Mouse (Mus musculus): ENCODE measurements around the gene Gm20517.
A peak's percentile ranks its signal among the peaks of the same experiment; 100 is the strongest.

Gene Gm20517

GRCm38 (mm10) chr17:47678238-47678637, 66.8 kb downstream of the Gm20517 start:
- no peak for ATAC-seq (ENCODE audit: low TSS enrichment)

GRCm38 (mm10) chr17:47678702-47679101, 67.3 kb downstream of the Gm20517 start:
- ATAC-seq (ENCODE audit: low TSS enrichment), result no peak

- ATAC-seq (ENCODE audit: low TSS enrichment), result no peak
These were observed 71.4 kb downstream of the Gm20517 start for GRCm38 (mm10) chr17:47682836-47683235.

GRCm38 (mm10) chr17:47687409-47688343, 76.3 kb downstream of the Gm20517 start:
- ATAC-seq (ENCODE audit: low TSS enrichment), result peak; percentile 69

- ATAC-seq (ENCODE audit: low TSS enrichment), result no peak
These were observed 76.9 kb downstream of the Gm20517 start, which contains the start of gene Tomm6 for GRCm38 (mm10) chr17:47688344-47688607. Gene Tomm6 (minus strand): TSS chr17:47688386.

GRCm38 (mm10) chr17:47688608-47689575, 77.5 kb downstream of the Gm20517 start, which contains the start of gene Frs3:
Gene Frs3 (plus strand): TSS chr17:47689030.
- peak; percentile 43 for ATAC-seq (ENCODE audit: low TSS enrichment)

- no peak for ATAC-seq (ENCODE audit: low TSS enrichment)
These were observed 78.5 kb downstream of the Gm20517 start for GRCm38 (mm10) chr17:47689894-47690293.

- ATAC-seq (ENCODE audit: low TSS enrichment), result no peak
These were observed 80.3 kb downstream of the Gm20517 start for GRCm38 (mm10) chr17:47691650-47692049.

- no peak for ATAC-seq (ENCODE audit: low TSS enrichment)
These were observed 82.5 kb downstream of the Gm20517 start for GRCm38 (mm10) chr17:47693671-47694441.

- no peak for ATAC-seq (ENCODE audit: low TSS enrichment)
These were observed 82.9 kb downstream of the Gm20517 start, which contains the start of gene Gm21981 for GRCm38 (mm10) chr17:47694442-47694502. Gene Gm21981 (minus strand): TSS chr17:47694455.

GRCm38 (mm10) chr17:47694503-47695336, 83.3 kb downstream of the Gm20517 start, which contains the start of gene Prickle4:
Gene Prickle4 (minus strand): TSS chr17:47694736.
- ATAC-seq (ENCODE audit: low TSS enrichment), result peak; percentile 76

GRCm38 (mm10) chr17:47695337-47695710, 83.9 kb downstream of the Gm20517 start:
- peak; percentile 22 for ATAC-seq (ENCODE audit: low TSS enrichment)

- no peak for ATAC-seq (ENCODE audit: low TSS enrichment)
These were observed 86.8 kb downstream of the Gm20517 start for GRCm38 (mm10) chr17:47698156-47698555.

- ATAC-seq (ENCODE audit: low TSS enrichment), result no peak
These were observed 87.7 kb downstream of the Gm20517 start for GRCm38 (mm10) chr17:47699055-47699454.

GRCm38 (mm10) chr17:47701793-47702192, 90.4 kb downstream of the Gm20517 start:
- no peak for ATAC-seq (ENCODE audit: low TSS enrichment)

- no peak for ATAC-seq (ENCODE audit: low TSS enrichment)
These were observed 91.4 kb downstream of the Gm20517 start for GRCm38 (mm10) chr17:47702548-47703345.

GRCm38 (mm10) chr17:47703556-47703955, 92.2 kb downstream of the Gm20517 start:
- no peak for ATAC-seq (ENCODE audit: low TSS enrichment)

- no peak for ATAC-seq (ENCODE audit: low TSS enrichment)
These were observed 93.3 kb downstream of the Gm20517 start for GRCm38 (mm10) chr17:47704692-47705091.

- ATAC-seq (ENCODE audit: low TSS enrichment), result no peak
These were observed 94.8 kb downstream of the Gm20517 start for GRCm38 (mm10) chr17:47706196-47706595.

- ATAC-seq (ENCODE audit: low TSS enrichment), result no peak
These were observed 96.6 kb downstream of the Gm20517 start for GRCm38 (mm10) chr17:47707961-47708360.
